Mouse (Mus musculus) left cerebral cortex, postnatal 36 days (tissue): ENCODE measurements around the gene Astn2. TPM values are rescaled to one million over a fixed set of nuclear protein-coding genes. Genes with fewer than 3 reads are reported as not detected.
A peak's percentile ranks its signal among the peaks of the same experiment; 100 is the strongest.

Source experiments
- DNase-seq, 2 experiments: peaks; one replicate each; pipeline ENCODE4 v3.0.0; 2021 to 2022; ENCODE audit warnings: low spot score in 2 of 2, mixed read lengths in 1 of 2
- intact Hi-C: fragments of 180-260 bp; cut with DNase I; formaldehyde crosslinking; loops from one replicate; pipeline ENCODE4 v1.15.1; 2025
- total RNA-seq, 2 experiments: library from RNA; stranded (reverse); gene quantifications; 2 replicates each; pipeline ENCODE4 v1.2.3; 2021

Gene Astn2
- total RNA-seq, 2 experiments from 2014 or later = 39.3 to 44.0 TPM

- intact Hi-C loops = no loop called here
- DNase-seq = no peak
Observed at GRCm38 (mm10) chr4:65508101-65508500, 896.3 kb downstream of the Astn2 start.

- no peak for DNase-seq
- intact Hi-C loops = no loop called here
Observed at GRCm38 (mm10) chr4:65506870-65507269, 897.5 kb downstream of the Astn2 start.

- intact Hi-C loops = loop anchor here (5.0 kb wide), 2 partner anchors 374 to 959 kb away; partner anchors contain the start of gene Pappa
- peak; percentile 71 to 72 for DNase-seq
Observed at GRCm38 (mm10) chr4:65496463-65496834, 908.0 kb downstream of the Astn2 start.

GRCm38 (mm10) chr4:65495705-65496462, 908.5 kb downstream of the Astn2 start:
- intact Hi-C loops = loop anchor here (5.0 kb wide), 2 partner anchors 374 to 959 kb away; partner anchors contain the start of gene Pappa
- DNase-seq = no peak

- intact Hi-C loops = loop anchor here (5.0 kb wide), 1 partner anchor 659 kb away; no protein-coding TSS in a partner anchor
Observed at GRCm38 (mm10) chr4:65491541-65491940, 912.9 kb downstream of the Astn2 start.

GRCm38 (mm10) chr4:65489711-65490110, 914.7 kb downstream of the Astn2 start:
- intact Hi-C loops = loop anchor here (5.0 kb wide), 1 partner anchor 657 kb away; no protein-coding TSS in a partner anchor
- DNase-seq = no peak

More at GRCm38 (mm10) chr4:65491541-65491940, 912.9 kb downstream of the Astn2 start:
- no peak for DNase-seq

GRCm38 (mm10) chr4:65481632-65482031, 922.8 kb downstream of the Astn2 start:
- intact Hi-C loops = no loop called here
- no peak for DNase-seq

GRCm38 (mm10) chr4:65477106-65477505, 927.3 kb downstream of the Astn2 start:
- intact Hi-C loops = no loop called here
- DNase-seq = peak; percentile 41 to 62

- intact Hi-C loops = no loop called here
Observed at GRCm38 (mm10) chr4:65475925-65476560, 928.4 kb downstream of the Astn2 start.

GRCm38 (mm10) chr4:65473141-65473540, 931.3 kb downstream of the Astn2 start:
- DNase-seq = no peak
- intact Hi-C loops = no loop called here

More at GRCm38 (mm10) chr4:65475925-65476560, 928.4 kb downstream of the Astn2 start:
- peak in 1 of 2 experiments; percentile 10 for DNase-seq

GRCm38 (mm10) chr4:65449171-65449570, 955.2 kb downstream of the Astn2 start:
- DNase-seq = peak in 1 of 2 experiments; percentile 13
- intact Hi-C loops = no loop called here

- DNase-seq = no peak
- intact Hi-C loops = no loop called here
Observed at GRCm38 (mm10) chr4:65441746-65442145, 962.7 kb downstream of the Astn2 start.

- intact Hi-C loops = no loop called here
- no peak for DNase-seq
Observed at GRCm38 (mm10) chr4:65430804-65431203, 973.6 kb downstream of the Astn2 start.

GRCm38 (mm10) chr4:65427480-65427879, 976.9 kb downstream of the Astn2 start:
- no peak for DNase-seq
- intact Hi-C loops = no loop called here

GRCm38 (mm10) chr4:65426437-65426836, 978.0 kb downstream of the Astn2 start:
- intact Hi-C loops = no loop called here
- no peak for DNase-seq

- no peak for DNase-seq
- intact Hi-C loops = no loop called here
Observed at GRCm38 (mm10) chr4:65423068-65423625, 981.3 kb downstream of the Astn2 start.

GRCm38 (mm10) chr4:65421272-65421671, 983.1 kb downstream of the Astn2 start:
- DNase-seq = no peak
- intact Hi-C loops = no loop called here

GRCm38 (mm10) chr4:65420511-65420931, 983.9 kb downstream of the Astn2 start:
- intact Hi-C loops = no loop called here
- no peak for DNase-seq

GRCm38 (mm10) chr4:65415507-65415906, 988.9 kb downstream of the Astn2 start:
- DNase-seq = no peak
- intact Hi-C loops = no loop called here

GRCm38 (mm10) chr4:65402836-65403634, 1001.4 kb downstream of the Astn2 start:
- no peak for DNase-seq
- intact Hi-C loops = no loop called here
